Mouse (Mus musculus) urinary bladder, postnatal 36 days (tissue): ENCODE results near the gene Gm3045.

ENCODE experiments used
- DNase-seq, 2 experiments: peaks; one replicate each; pipeline ENCODE4 v3.0.0; 2022; ENCODE audit warnings: low spot score in 2 of 2, mixed read lengths in 1 of 2

Gm3045 gene

DNA sequence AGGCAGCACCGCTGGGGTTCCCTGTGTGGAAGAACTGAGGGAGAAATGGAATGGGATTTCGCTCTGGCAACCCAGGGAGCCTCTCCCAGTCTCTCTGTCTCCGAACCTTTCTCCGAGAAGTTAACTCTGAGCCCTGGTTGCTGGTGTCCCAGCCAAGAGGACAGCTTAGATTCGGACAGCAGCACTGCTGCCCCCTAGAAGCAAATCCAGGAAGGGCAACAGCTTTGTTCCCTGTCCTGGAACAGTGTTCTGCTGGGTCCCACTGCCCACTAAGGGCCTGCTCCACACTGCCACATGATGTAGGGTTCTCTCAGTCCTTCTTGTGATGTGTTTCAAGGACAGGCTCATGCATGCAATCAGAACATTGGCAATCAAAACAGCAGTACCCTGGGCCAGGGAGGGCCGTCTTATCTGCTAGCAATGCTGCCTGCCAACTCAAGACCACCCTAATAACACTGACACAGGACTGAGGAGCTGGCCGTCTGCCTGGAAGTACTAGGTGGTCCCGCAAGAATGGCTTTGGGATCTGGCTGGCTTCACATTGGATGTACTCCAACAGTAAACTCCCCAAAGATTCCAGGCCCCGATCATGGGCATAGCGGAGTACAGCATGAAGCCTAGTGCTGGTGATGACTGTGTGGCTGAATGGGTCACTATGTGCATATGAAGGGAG, 9.4 kb downstream of the Gm3045 start:
- DNase-seq, result no peak

DNA sequence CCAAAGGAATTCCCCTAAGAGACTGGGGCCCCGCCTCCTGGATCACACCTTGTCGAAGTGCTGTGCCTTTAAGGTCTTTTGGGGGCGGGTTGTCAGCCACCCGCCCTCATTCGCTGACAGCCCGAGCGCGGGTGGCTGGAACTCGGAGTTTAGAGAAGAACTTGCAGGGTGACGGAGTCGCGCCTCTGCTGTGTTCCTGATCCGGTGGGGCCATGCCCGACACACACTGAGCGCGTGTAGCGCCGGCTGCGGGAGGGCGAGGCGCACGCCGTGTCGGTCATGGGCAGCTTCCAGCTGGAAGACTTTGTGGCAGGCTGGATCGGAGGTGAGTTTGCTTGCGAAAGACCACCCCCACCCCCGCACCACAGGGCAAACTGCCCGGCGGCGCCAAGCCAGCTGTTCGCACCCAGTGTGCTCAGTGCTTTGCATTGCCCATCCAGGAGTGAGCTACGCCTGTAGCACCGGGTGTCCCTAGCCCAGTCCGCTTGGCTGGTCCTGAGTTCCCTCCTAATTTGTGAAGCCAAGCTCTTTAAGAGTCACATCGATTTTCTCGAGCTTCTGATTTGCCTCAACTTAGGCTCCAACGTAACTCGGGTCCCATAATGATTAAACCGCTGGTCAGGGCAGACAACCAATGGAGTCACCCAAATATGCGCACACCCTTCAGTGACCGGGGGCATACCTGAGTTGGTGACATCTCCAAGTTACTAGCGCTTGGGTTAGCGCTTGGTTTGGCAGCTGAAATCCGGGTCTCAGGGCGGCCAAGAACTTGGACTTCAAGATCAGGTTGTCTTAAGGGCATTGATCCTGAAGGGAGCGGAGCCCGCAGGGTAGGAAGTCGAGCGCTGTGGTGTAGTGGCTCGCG, 12.0 kb downstream of the Gm3045 start, which contains the start of gene Slc25a48:
Slc25a48 (plus strand) TSS at position 145 of the 865 bp plus-strand sequence.
- peak in 1 of 2 experiments; percentile 76 for DNase-seq

- DNase-seq, result peak in 1 of 2 experiments; percentile 40
Observed at GRCm38 (mm10) chr13:56443411-56443810, 17.0 kb downstream of the Gm3045 start.

DNA sequence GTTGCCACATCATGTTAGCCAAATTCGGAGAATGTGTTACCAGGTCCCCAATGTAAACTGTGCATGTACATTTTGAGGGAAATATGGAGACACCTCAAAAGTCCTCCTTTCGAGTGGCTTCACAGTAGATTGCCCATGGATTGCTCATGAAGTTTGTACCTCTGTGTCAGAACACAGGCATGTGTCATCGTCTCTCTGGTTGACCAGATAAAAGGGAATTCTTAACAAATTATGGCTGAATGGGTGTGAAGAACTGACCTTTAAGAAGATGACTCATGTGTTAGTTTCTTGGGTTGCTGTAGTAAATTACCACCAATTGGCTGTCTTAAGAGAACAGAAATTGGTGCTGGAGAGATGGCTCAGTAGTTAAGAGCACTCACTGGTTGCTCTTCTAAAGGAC, 17.7 kb downstream of the Gm3045 start:
- DNase-seq, result no peak

- DNase-seq, result no peak
Observed at GRCm38 (mm10) chr13:56444996-56445395, 18.6 kb downstream of the Gm3045 start.

- DNase-seq, result no peak
Observed at GRCm38 (mm10) chr13:56449239-56450030, 23.0 kb downstream of the Gm3045 start.

- no peak for DNase-seq
Observed at GRCm38 (mm10) chr13:56450035-56450434, 23.6 kb downstream of the Gm3045 start.

GRCm38 (mm10) chr13:56458001-56458400, 31.6 kb downstream of the Gm3045 start:
- no peak for DNase-seq

GRCm38 (mm10) chr13:56461460-56461859, 35.1 kb downstream of the Gm3045 start:
- DNase-seq, result no peak

DNA sequence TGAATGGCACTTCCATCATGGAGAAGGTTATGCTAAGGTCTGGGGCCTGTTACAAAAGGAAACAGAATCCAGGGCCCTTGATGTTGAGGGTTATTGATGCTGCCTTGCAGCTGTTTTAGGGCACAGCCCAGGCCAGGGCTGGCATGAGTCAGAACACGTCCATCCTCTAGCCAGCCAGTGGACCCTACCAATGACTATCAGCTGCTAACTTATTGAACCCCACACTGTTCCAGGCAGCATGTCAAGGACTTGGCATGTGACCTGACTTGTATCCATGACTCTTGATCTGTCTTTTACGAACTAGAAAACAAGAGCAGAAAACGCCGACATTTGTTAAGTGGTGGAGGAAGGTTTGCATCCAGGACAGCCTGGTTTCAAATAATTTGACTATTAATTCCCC, 36.4 kb downstream of the Gm3045 start:
- DNase-seq, result no peak

DNA sequence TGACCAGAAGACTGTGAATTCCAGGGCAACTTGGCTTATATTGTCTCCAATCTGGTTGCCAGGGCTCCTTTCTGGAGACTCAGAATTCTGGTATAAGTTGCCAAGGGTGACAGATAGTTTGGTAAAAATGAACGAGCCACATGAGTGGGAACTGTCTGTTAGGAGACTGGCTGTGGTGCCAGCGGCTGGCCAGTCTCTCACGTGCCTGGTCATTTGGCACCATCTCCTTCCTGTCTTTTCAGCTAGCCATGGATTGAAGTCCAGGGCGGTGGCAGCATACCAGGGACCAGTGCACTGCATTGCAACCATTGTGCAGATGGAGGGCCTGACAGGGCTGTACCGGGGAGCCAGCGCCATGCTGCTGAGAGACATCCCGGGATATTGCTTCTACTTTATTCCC, 36.9 kb downstream of the Gm3045 start:
- no peak for DNase-seq

- no peak for DNase-seq
Observed at GRCm38 (mm10) chr13:56463750-56464149, 37.4 kb downstream of the Gm3045 start.

- no peak for DNase-seq
Observed at GRCm38 (mm10) chr13:56467786-56468185, 41.4 kb downstream of the Gm3045 start.

GRCm38 (mm10) chr13:56468536-56468935, 42.1 kb downstream of the Gm3045 start:
- no peak for DNase-seq

- DNase-seq, result no peak
Observed at GRCm38 (mm10) chr13:56471211-56471610, 44.8 kb downstream of the Gm3045 start.

GRCm38 (mm10) chr13:56471951-56472350, 45.6 kb downstream of the Gm3045 start:
- DNase-seq, result peak in 1 of 2 experiments; percentile 46

DNA sequence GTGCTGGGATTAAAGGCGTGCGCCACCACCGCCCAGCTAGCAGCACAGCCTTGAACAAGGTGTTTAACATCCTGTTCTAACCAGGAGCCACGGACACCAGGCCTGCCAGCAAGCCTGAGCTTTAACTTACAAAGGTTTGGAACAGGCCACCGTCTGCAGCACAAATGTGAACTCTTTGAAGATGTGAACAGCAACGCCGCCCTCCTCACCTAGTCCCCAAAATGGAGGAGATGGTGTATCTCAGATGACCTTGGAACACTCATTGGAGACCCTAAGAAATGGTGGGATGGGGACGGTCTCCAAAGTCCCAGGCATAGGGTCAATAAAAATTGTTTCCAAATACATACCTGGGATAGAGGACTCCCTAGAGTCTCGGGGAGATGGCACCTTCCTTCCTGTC, 46.3 kb downstream of the Gm3045 start:
- no peak for DNase-seq

DNA sequence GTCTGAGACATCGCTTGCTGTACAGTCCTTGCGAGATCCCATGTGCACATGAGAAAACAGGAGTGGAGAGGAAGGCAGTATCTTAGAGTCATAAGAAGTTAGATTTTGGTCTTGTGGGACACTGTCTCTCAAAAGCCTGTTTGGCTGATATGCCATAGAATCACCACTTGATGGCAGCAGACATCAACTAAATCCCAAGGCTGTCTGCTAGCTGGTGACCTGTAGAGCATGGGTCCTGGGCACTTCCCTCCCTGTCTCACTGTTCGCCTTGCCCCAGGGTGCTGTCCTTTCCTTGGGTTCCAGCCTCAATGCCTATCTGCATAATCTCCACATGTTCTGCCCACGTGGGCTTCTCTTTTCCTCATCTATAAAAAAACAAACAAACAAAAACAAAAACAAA, 49.0 kb downstream of the Gm3045 start:
- DNase-seq, result peak in 1 of 2 experiments; percentile 31

GRCm38 (mm10) chr13:56476790-56477189, 50.4 kb downstream of the Gm3045 start:
- DNase-seq, result no peak

DNA sequence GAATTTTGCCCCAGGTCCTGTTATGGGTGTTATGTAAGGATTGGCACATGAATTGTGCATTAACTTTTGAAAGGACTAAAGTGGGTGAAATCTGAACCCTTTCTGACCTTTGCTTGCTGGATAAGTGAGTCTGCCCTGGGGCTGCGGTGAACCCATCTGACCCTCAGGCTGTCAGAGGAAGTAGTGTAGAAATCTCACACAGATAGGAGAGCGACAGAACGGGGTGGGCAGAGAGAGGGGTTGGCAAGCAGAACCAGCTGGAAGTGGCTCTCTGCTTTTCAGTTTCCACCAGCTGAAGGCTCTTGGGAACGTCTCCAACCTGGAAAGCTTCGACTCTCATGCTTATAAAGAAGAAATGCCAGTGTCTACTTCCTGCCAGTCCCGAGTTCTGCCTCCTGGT, 50.9 kb downstream of the Gm3045 start:
- no peak for DNase-seq

GRCm38 (mm10) chr13:56478027-56478426, 51.6 kb downstream of the Gm3045 start:
- DNase-seq, result no peak

GRCm38 (mm10) chr13:56482146-56482545, 55.8 kb downstream of the Gm3045 start, which contains the start of gene Il9:
Gene Il9, minus strand, starts transcription at chr13:56482246.
- no peak for DNase-seq
